Mouse (Mus musculus) C2C12 (cell line): ENCODE measurements at regions not wholly inside any gene's neighbourhood (a gene's known extent, or its start where the extent isn't known, plus 50 kb on each side); places are given as distances from the start of the nearest gene placed in this dataset.

Source experiments
- CEBPB ChIP-seq: IDR thresholded peaks from one replicate; pipeline ENCODE4 v1.6.1; 2011; ENCODE audit warnings: low read depth, mild to moderate bottlenecking, control low read depth, moderate library complexity
- CTCF ChIP-seq: IDR thresholded peaks from one replicate; pipeline ENCODE4 v1.5.1; 2011; ENCODE audit not compliant: control insufficient read depth, insufficient read depth, insufficient read length
- FOSL1 ChIP-seq: IDR thresholded peaks from one replicate; pipeline ENCODE4 v1.8.0; 2011; ENCODE audit warnings: mild to moderate bottlenecking, low read length; ENCODE audit not compliant: poor library complexity, insufficient read depth, severe bottlenecking
- MAX ChIP-seq: IDR thresholded peaks from one replicate; pipeline ENCODE4 v1.6.1; 2011; ENCODE audit warnings: mild to moderate bottlenecking, control low read depth
- MYOG ChIP-seq: IDR thresholded peaks from one replicate; pipeline ENCODE4 v1.6.1; 2011; ENCODE audit not compliant: control insufficient read depth, insufficient read length; ENCODE audit errors: extremely low read depth
- USF1 ChIP-seq: IDR thresholded peaks from one replicate; pipeline ENCODE4 v1.6.1; 2011; ENCODE audit warnings: low read depth, mild to moderate bottlenecking, control low read depth, moderate library complexity

GRCm38 (mm10) chr13:39823346-39823954 lies 537.8 kb downstream of the Ofcc1 start:
- TF ChIP-seq CTCF (no peak), MYOG (no peak), MAX (no peak), USF1 (no peak), CEBPB (no peak), FOSL1 (no peak)
